Mouse (Mus musculus) heart, embryonic 14.5 days (tissue): ENCODE data around the gene Olfr1475. TPM values are rescaled to one million over a fixed set of nuclear protein-coding genes. Genes with fewer than 3 reads are reported as not detected.
"Not testable (repeated sequence)": the region's sequence is repeated elsewhere in the genome, so short reads cannot be mapped to it uniquely, and the experiment has no call there.

Experiments used
- ATAC-seq: fragments of 200-750 bp; cut with Nextera tagmentation; 2 replicates; pipeline ENCODE4 v1.8.0; 2017; ENCODE audit warnings: low read depth, moderate TSS enrichment; ENCODE audit not compliant: insufficient number of reproducible peaks, insufficient read depth, low FRiP score
- H3K27ac ChIP-seq, 2 experiments: fragments of 200-500 bp in 1 of 2; fragments of 300-500 bp in 1 of 2; sonication (generic) in 1 of 2; replicated peaks in 1 of 2; 2 replicates each; pipeline ENCODE4 v1.5.1; 2012 to 2014; ENCODE audit warnings: low read depth in 2 of 2, low read length in 2 of 2, control low read depth in 1 of 2, mild to moderate bottlenecking in 1 of 2, mixed read lengths in 1 of 2; ENCODE audit not compliant: control insufficient read depth in 1 of 2, insufficient read depth in 1 of 2
- H3K27me3 ChIP-seq: fragments of 300-500 bp; sonication (generic); 2 replicates; pipeline ENCODE4 v1.6.1; 2014; ENCODE audit warnings: mild to moderate bottlenecking, low read length, control low read depth; ENCODE audit not compliant: control insufficient read depth, insufficient read depth
- H3K36me3 ChIP-seq: fragments of 300-500 bp; sonication (generic); 2 replicates; pipeline ENCODE4 v1.6.1; 2014; ENCODE audit warnings: mild to moderate bottlenecking, control low read depth, low read length, mixed read lengths; ENCODE audit not compliant: control insufficient read depth, insufficient read depth
- H3K4me1 ChIP-seq, 2 experiments: fragments of 200-500 bp in 1 of 2; fragments of 300-500 bp in 1 of 2; sonication (generic) in 1 of 2; 2 replicates each; pipeline ENCODE4 v1.6.1; 2012 to 2014; ENCODE audit warnings: low read length in 2 of 2, control low read depth in 1 of 2, mixed read lengths in 1 of 2; ENCODE audit not compliant: control insufficient read depth in 2 of 2, insufficient read depth in 2 of 2
- H3K4me2 ChIP-seq: fragments of 300-500 bp; sonication (generic); 2 replicates; pipeline ENCODE4 v1.6.1; 2014; ENCODE audit warnings: mild to moderate bottlenecking, low read length
- H3K4me3 ChIP-seq, 2 experiments: fragments of 200-500 bp in 1 of 2; fragments of 300-500 bp in 1 of 2; sonication (generic) in 1 of 2; 2 replicates each; pipeline ENCODE4 v1.5.1; 2012 to 2014; ENCODE audit warnings: low read length in 2 of 2, mild to moderate bottlenecking in 2 of 2, control low read depth in 1 of 2, low read depth in 1 of 2, moderate library complexity in 1 of 2; ENCODE audit not compliant: control insufficient read depth in 1 of 2, insufficient read depth in 1 of 2
- H3K9ac ChIP-seq: fragments of 300-500 bp; sonication (generic); 2 replicates; pipeline ENCODE4 v1.6.1; 2014; ENCODE audit warnings: mild to moderate bottlenecking, low read length
- H3K9me3 ChIP-seq: fragments of 300-500 bp; sonication (generic); 2 replicates; pipeline ENCODE4 v1.6.1; 2016; ENCODE audit warnings: low read length, control low read depth; ENCODE audit not compliant: control insufficient read depth
- WGBS: fragments of 180-500 bp; shearing (Covaris S2); extraction: QIAGEN DNeasy Blood & Tissue Kit; methylation state at CpG from one replicate; pipeline ENCODE4 v1.1.7; 2014; 5-methylcytosine and 5-hydroxymethylcytosine counted together
- polyA plus RNA-seq: library from polyadenylated mRNA; unstranded; fragments of >200 nt; fragmentation: Nextera tagmentation; extraction: Ambion mirVana; gene quantifications from 2 replicates; pipeline ENCODE4 v1.2.1, GENCODE M21; 2014

The Olfr1475 gene
- polyA plus RNA-seq, result not detected in 2 replicates

DNA sequence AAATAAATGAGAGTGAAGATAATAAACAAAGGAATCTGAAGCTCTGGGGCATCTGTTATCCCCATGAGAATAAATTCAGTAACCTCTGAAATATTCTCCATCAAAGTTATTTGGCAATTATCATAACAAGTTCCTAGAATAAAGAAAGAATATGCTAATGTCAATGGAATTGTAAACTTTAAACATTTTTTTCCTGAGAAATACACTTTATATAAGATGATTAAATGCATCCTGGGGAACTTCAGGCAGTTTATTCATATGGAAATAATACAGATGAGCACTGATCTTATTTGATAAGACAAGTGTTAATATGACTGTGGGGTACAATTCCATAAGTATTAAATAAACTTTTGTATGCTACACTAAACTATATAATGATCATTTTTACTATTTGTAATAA is at the start of gene Olfr1475:
TSS of gene Olfr1475 (minus strand) at position 101 of the 400 bp plus-strand sequence.
- H3K9ac ChIP-seq, result no peak within 1 kb of the TSS
- H3K4me2 ChIP-seq, result no peak within 1 kb of the TSS
- no peaks in the 10 kb centered on the region for H3K4me1 ChIP-seq
- ATAC-seq, result no peak
- H3K36me3 ChIP-seq, result no peaks in the 10 kb centered on the region
- no peaks in the 10 kb centered on the region for H3K9me3 ChIP-seq
- no peak within 1 kb of the TSS for H3K4me3 ChIP-seq
- H3K27me3 ChIP-seq, result no peaks in the 10 kb centered on the region
- H3K27ac ChIP-seq, result no peak within 1 kb of the TSS

DNA sequence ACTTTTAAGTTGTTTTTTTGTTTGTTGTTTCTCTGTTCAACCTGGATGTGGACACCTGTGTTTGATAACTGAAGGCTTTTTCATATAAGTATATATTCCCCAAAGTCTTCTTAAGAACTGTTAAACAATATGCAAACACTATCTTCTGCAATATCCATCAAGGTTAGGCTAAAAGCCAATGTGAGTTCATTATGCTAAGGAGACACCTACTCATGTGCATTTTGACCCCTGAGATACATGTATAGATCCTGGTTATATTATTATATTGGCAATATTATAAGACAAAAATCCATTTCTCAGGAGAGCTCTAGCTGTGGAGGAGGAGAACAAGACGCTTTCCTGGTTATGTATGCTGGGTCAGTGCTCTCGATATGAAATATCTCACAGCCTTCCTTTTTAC is 47.6 kb upstream of the Olfr1475 start, which contains the start of gene Olfr1480:
TSS of gene Olfr1480 (plus strand) at position 301 of the 400 bp plus-strand sequence.
- no peaks in the 10 kb centered on the region for H3K4me1 ChIP-seq

DNA sequence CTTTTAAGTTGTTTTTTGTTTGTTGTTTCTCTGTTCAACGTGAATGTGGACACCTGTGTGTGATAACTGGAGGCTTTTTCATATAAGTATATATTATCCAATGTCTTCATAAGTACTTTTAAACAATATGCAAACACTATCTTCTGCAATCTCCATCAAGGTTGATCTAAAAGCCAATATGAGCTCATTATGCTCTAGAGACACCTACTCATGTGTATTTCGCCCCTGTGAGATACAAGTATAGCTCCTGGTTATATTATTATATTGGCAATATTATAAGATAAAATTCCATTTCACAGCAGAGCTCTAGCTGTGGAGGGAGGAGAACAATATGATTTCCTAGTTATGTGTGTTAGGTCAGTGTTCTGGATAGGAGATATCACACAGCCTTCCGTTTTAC is 20.2 kb upstream of the Olfr1475 start, which contains the start of gene Olfr1477:
TSS of gene Olfr1477 (plus strand) at position 301 of the 400 bp plus-strand sequence.
- WGBS, result 57% methylated on average over 3 of the region's 3 CpGs
- Histone ChIP-seq H3K36me3 (no peaks in the 10 kb centered on the region), H3K27me3 (no peaks in the 10 kb centered on the region), H3K9me3 (peaks cover 11% of the 10 kb centered on the region; the same call in 1 of the 2 replicates), H3K4me2 (no peak within 1 kb of the TSS), H3K9ac (no peak within 1 kb of the TSS), H3K27ac (no peak within 1 kb of the TSS), H3K4me3 (no peak within 1 kb of the TSS), H3K4me1 (no peaks in the 10 kb centered on the region)
- ATAC-seq, result no peak

More for the DNA sequence above, 47.6 kb upstream of the Olfr1475 start, which contains the start of gene Olfr1480:
- Histone ChIP-seq H3K27ac (no peak within 1 kb of the TSS), H3K4me3 (no peak within 1 kb of the TSS), H3K4me2 (no peak within 1 kb of the TSS), H3K36me3 (no peaks in the 10 kb centered on the region), H3K27me3 (no peaks in the 10 kb centered on the region), H3K9ac (no peak within 1 kb of the TSS), H3K9me3 (peaks cover 7% of the 10 kb centered on the region; the same call in 1 of the 2 replicates)
- ATAC-seq, result no peak
- WGBS, result 68% methylated on average over 2 of the region's 2 CpGs

DNA sequence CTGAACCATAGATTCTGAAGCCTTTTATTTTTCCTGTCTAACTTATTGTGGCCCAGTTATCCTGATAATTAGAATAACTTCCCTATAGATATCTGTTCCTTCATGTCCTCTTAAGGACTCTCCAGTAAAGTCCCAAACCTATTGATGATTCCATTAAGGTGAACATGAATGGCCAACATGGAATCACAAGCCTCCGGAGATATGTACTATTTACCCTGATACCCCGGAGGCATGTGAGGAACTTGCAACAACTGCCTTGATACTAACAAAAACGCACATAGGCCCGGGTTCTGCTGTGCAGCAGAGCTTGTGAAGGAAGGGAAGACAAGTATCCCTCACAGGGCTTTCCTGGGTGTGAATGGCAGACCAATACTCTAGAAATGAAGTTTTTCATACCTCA is 10.7 kb downstream of the Olfr1475 start, which contains the start of gene Olfr1474:
TSS of gene Olfr1474 (plus strand) at position 301 of the 400 bp plus-strand sequence.
- H3K27me3 ChIP-seq, H3K4me1 ChIP-seq, H3K4me3 ChIP-seq, ATAC-seq, H3K4me2 ChIP-seq, H3K9me3 ChIP-seq, H3K36me3 ChIP-seq, H3K27ac ChIP-seq, H3K9ac ChIP-seq: not testable (repeated sequence)
- 66% methylated on average over 4 of the region's 4 CpGs for WGBS

DNA sequence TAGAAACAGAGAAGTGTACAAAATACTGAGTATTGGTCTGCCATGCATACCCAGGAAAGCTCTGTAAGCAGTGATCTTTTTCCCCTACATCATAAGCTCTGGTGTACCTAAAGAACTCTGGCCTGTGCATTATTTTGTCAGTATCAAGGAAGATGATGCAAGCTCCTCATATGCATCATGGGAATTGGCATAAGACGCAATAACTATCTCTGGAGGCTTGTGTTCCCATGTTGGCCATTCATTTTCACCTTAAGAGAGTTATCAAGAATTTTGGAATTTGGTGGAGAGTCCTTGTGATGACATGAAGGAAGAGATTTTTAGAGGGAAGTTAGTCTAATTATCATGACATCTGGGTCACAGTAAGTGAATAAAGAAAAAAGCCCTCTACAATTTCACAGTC is 24.0 kb downstream of the Olfr1475 start, which contains the start of gene Olfr1472:
TSS of gene Olfr1472 (minus strand) at position 101 of the 400 bp plus-strand sequence.
- H3K27ac ChIP-seq, result no peak within 1 kb of the TSS
- H3K4me3 ChIP-seq, result no peak within 1 kb of the TSS
- H3K4me2 ChIP-seq, result no peak within 1 kb of the TSS
- H3K9me3 ChIP-seq, result peaks cover 8% of the 10 kb centered on the region; the same call in 1 of the 2 replicates
- 61% methylated on average over 1 of the region's 1 CpGs for WGBS
- no peaks in the 10 kb centered on the region for H3K36me3 ChIP-seq
- ATAC-seq, result no peak
- H3K4me1 ChIP-seq, result no peaks in the 10 kb centered on the region
- H3K27me3 ChIP-seq, result no peaks in the 10 kb centered on the region
- H3K9ac ChIP-seq, result no peak within 1 kb of the TSS

DNA sequence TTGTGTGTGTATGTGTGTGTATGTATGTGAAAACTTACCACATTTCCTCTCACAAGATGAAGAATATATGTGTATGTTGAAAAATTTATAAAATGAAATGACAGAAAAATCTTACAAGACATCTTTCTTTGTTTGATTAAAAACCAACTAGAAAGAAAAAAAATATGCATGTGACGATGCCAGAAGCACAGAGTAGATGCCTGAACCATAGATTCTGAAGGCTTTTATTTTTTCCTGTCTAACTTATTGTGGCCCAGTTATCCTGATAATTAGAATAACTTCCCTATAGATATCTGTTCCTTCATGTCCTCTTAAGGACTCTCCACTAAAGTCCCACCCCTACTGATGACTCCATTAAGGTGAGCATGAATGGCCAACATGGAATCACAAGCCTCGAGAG is 36.9 kb downstream of the Olfr1475 start, which contains the start of gene Olfr1471:
TSS of gene Olfr1471 (plus strand) at position 301 of the 400 bp plus-strand sequence.
- not testable (repeated sequence) for H3K9ac ChIP-seq

More for the DNA sequence above, 36.9 kb downstream of the Olfr1475 start, which contains the start of gene Olfr1471:
- not testable (repeated sequence) for H3K4me1 ChIP-seq, H3K36me3 ChIP-seq, ATAC-seq, H3K27me3 ChIP-seq, H3K27ac ChIP-seq, H3K9me3 ChIP-seq, H3K4me3 ChIP-seq, H3K4me2 ChIP-seq
- WGBS, result 56% methylated on average over 2 of the region's 2 CpGs

Other genes starting within 250 kb of the Olfr1475 start
- not detected in 2 replicates for gene Olfr1463, start 248.9 kb downstream of the Olfr1475 start, polyA plus RNA-seq
- gene Olfr1465, start 164.7 kb downstream of the Olfr1475 start, polyA plus RNA-seq, result not detected in 2 replicates
- not detected in 2 replicates for gene Olfr1466, start 141.3 kb downstream of the Olfr1475 start, polyA plus RNA-seq
- not detected in 2 replicates for gene Olfr1467, start 118.0 kb downstream of the Olfr1475 start, polyA plus RNA-seq
- not detected in 2 replicates for gene Olfr1469, start 72.3 kb downstream of the Olfr1475 start, polyA plus RNA-seq
- not detected in 2 replicates for gene Olfr1471, start 36.8 kb downstream of the Olfr1475 start, polyA plus RNA-seq
- gene Olfr1472, start 24.1 kb downstream of the Olfr1475 start, polyA plus RNA-seq, result not detected in 2 replicates
- gene Olfr1474, start 10.6 kb downstream of the Olfr1475 start, polyA plus RNA-seq, result not detected in 2 replicates
- not detected in 2 replicates for gene Olfr1477, start 20.4 kb upstream of the Olfr1475 start, polyA plus RNA-seq
- gene Olfr1480, start 47.7 kb upstream of the Olfr1475 start, polyA plus RNA-seq, result not detected in 2 replicates
- gene Olfr1484, start 103.3 kb upstream of the Olfr1475 start, polyA plus RNA-seq, result not detected in 2 replicates
- gene Olfr1487, start 137.2 kb upstream of the Olfr1475 start, polyA plus RNA-seq, result not detected in 2 replicates
- not detected in 2 replicates for gene Olfr1489, start 151.4 kb upstream of the Olfr1475 start, polyA plus RNA-seq
- not detected in 2 replicates for gene Olfr1490, start 170.9 kb upstream of the Olfr1475 start, polyA plus RNA-seq
- gene Olfr1491, start 217.1 kb upstream of the Olfr1475 start, polyA plus RNA-seq, result not detected in 2 replicates
- gene Olfr1493-ps1, start 243.1 kb upstream of the Olfr1475 start, polyA plus RNA-seq, result not detected in 2 replicates